Mouse (Mus musculus): ENCODE measurements at regions not wholly inside any gene's neighbourhood (a gene's known extent, or its start where the extent isn't known, plus 50 kb on each side); places are given as distances from the start of the nearest gene placed in this dataset.

- DNase-seq (ENCODE audit: low read depth, low spot score) = peak; percentile 9
These were observed 56.4 kb upstream of the Olfr1322 start for GRCm38 (mm10) chrX:49947678-49948077.
